Mouse (Mus musculus): ENCODE measurements around the gene Smim11. TPM values are rescaled to one million over a fixed set of nuclear protein-coding genes. Genes with fewer than 3 reads are reported as not detected.

Gene Smim11
- polyA plus RNA-seq, 1 experiment from 2014 or later, result 64.4 TPM

DNA sequence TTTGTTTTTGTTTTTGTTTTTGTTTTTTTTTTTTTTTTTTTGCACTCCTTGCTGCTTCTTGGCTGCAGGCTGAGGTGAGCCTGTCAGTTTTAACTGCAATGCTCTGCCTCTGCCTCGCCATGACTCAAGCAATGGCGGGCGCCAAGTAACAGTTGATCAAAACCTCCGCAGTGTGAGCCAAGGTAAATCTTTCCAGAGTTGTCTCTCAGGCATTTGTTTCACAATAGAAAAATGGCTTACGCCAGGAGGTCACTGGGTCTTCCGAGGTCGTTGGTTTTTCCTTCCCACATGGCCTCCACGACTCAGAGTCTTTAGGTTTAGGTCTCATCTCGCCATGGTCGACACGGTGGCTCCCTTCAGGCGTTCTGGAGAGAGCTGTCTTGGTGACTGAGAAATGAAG, 52.2 kb downstream of the Smim11 start:
- no peak overlapping the region for H3K27ac ChIP-seq (replicated peaks)
- H3K36me3 ChIP-seq, result no peaks in the 10 kb centered on the region
- H3K4me3 ChIP-seq (replicated peaks), result no peak overlapping the region
- no peaks in the 10 kb centered on the region for H3K9me3 ChIP-seq (replicated peaks)
- H3K27me3 ChIP-seq (replicated peaks), result no peaks in the 10 kb centered on the region
- no peak overlapping the region for H3K9ac ChIP-seq (replicated peaks)
- peaks cover 4% of the 10 kb centered on the region; the same call in 1 of the 2 replicates for H3K4me1 ChIP-seq
- 89% methylated on average over 12 of the region's 12 CpGs for WGBS
- H3K4me2 ChIP-seq, result no peak overlapping the region
- no peak for ATAC-seq (ENCODE audit: low FRiP score)

DNA sequence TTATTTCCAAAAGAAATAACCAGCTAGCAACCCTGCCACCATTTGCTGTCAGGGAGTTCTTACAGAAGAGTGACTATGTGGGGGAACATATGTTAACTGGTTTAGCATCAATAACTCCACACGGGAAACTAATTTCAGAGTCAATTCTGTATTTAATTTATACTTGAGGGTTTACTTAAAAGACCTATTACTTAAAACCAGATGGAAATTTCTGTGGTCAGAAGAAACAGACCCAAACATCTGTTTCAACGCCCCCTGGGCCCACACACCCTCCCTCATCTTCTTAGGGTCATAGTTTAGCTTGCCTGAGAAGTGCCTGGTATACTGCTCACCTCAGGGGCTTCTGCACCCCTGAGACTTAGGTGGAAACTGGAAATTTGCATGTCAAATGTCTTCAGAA, 52.8 kb downstream of the Smim11 start:
- H3K27ac ChIP-seq (replicated peaks), result no peak overlapping the region
- H3K4me2 ChIP-seq, result no peak overlapping the region
- H3K9ac ChIP-seq (replicated peaks), result no peak overlapping the region
- 72% methylated on average over 2 of the region's 2 CpGs for WGBS
- no peak for ATAC-seq (ENCODE audit: low FRiP score)
- no peaks in the 10 kb centered on the region for H3K36me3 ChIP-seq
- peaks cover 4% of the 10 kb centered on the region; the same call in 1 of the 2 replicates for H3K4me1 ChIP-seq
- no peak overlapping the region for H3K4me3 ChIP-seq (replicated peaks)
- H3K27me3 ChIP-seq (replicated peaks), result no peaks in the 10 kb centered on the region
- no peaks in the 10 kb centered on the region for H3K9me3 ChIP-seq (replicated peaks)

DNA sequence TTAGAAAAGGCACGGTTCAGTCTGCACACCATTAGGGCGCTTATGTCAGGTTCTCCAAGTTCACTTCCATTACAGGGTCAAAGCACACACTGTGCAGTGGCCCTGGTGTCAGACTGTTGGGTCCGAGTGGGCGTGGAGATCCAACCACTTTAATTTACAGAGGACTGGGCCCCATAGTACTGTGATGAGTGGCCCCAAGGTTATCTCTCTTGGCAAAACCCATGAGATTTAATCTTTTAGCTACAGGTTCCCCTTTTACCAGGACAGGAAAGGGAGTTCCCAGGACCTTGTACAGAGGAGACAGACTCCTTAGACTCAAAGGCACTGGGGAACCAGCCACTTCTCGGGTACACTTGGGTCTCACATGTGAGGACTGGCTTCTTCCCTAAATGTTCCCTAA, 54.3 kb downstream of the Smim11 start:
- H3K27me3 ChIP-seq (replicated peaks), result no peaks in the 10 kb centered on the region
- H3K27ac ChIP-seq (replicated peaks), result no peak overlapping the region
- WGBS, result 82% methylated on average over 5 of the region's 5 CpGs
- peaks cover 4% of the 10 kb centered on the region; the same call in 1 of the 2 replicates for H3K4me1 ChIP-seq
- H3K36me3 ChIP-seq, result no peaks in the 10 kb centered on the region
- no peaks in the 10 kb centered on the region for H3K9me3 ChIP-seq (replicated peaks)
- H3K4me2 ChIP-seq, result no peak overlapping the region
- H3K4me3 ChIP-seq (replicated peaks), result no peak overlapping the region
- no peak overlapping the region for H3K9ac ChIP-seq (replicated peaks)
- ATAC-seq (ENCODE audit: low FRiP score), result no peak

DNA sequence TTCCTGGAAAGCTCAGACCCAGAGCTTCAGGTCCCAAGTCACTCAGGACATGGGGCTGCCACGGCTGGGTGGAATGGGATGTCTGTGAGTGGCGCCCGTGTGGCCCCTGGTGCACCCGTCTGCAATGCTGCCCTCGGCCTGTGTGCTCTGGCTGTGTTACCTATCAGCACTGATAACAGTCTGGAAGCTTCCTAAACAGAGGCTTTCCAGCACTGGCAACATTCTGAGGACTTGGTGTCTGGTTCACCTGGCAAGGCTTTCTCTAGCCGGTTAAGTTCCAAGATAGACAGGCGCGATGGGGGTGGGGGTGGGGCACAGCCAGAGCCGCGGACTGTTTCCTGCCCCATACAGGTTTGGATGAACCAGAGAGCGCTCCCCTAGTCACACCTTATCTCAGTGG, 54.9 kb downstream of the Smim11 start:
- no peaks in the 10 kb centered on the region for H3K36me3 ChIP-seq
- H3K4me1 ChIP-seq, result peaks cover 4% of the 10 kb centered on the region; the same call in 1 of the 2 replicates
- no peak overlapping the region for H3K27ac ChIP-seq (replicated peaks)
- H3K4me2 ChIP-seq, result no peak overlapping the region
- no peak for ATAC-seq (ENCODE audit: low FRiP score)
- no peaks in the 10 kb centered on the region for H3K27me3 ChIP-seq (replicated peaks)
- no peak overlapping the region for H3K9ac ChIP-seq (replicated peaks)
- no peak overlapping the region for H3K4me3 ChIP-seq (replicated peaks)
- WGBS, result 86% methylated on average over 11 of the region's 11 CpGs
- H3K9me3 ChIP-seq (replicated peaks), result no peaks in the 10 kb centered on the region

DNA sequence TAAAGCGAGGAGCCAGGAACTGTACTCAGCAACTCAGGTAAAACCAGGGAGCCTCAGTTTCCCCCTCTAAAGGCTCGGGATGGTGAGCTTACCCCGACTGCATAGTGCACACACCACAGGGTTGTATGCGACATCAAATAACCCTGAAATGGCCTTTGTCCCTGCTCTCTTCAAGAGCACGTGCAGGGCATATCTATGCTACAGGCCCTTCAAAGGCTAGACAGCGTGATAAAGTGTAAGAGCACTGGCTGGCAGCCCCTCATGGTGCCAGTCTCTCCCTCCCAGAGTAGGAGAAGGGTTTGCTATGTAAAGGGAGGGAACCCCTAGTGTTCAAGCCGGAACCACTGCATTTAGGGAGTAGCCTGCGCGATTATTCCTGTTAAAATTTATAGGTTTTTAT, 55.9 kb downstream of the Smim11 start:
- Histone ChIP-seq H3K4me1 (peaks cover 4% of the 10 kb centered on the region; the same call in 1 of the 2 replicates), H3K4me2 (no peak overlapping the region), H3K27ac (replicated peaks) (no peak overlapping the region), H3K4me3 (replicated peaks) (no peak overlapping the region), H3K9ac (replicated peaks) (no peak overlapping the region), H3K9me3 (replicated peaks) (no peaks in the 10 kb centered on the region), H3K36me3 (no peaks in the 10 kb centered on the region), H3K27me3 (replicated peaks) (no peaks in the 10 kb centered on the region)
- 53% methylated on average over 9 of the region's 9 CpGs for WGBS
- ATAC-seq (ENCODE audit: low FRiP score), result 0 out of 2 replicates have a peak, but pooled peaks have one; percentile 45

DNA sequence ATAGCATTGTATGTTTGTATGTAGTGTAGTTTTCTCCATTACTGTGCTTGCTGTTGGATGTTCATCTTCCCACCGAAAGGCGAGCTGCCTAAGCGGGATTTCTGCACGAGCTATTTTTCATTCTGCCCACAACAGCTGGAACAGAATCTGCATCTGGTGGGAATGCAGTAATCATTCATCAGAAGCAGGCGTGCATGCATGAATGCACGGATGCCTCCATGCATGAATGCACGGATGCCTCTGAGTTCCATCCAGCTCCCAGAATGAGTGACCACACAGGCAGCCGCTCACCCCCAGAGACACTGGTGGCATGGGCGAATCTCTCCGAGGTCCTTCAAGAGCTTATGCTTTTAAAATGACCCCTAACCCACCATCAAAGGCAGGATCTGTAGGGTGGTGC, 56.5 kb downstream of the Smim11 start:
- H3K4me1 ChIP-seq, result peaks cover 4% of the 10 kb centered on the region; the same call in 1 of the 2 replicates
- no peaks in the 10 kb centered on the region for H3K36me3 ChIP-seq
- no peak for ATAC-seq (ENCODE audit: low FRiP score)
- WGBS, result 37% methylated on average over 10 of the region's 10 CpGs
- H3K9me3 ChIP-seq (replicated peaks), result no peaks in the 10 kb centered on the region
- H3K27ac ChIP-seq (replicated peaks), result no peak overlapping the region
- H3K9ac ChIP-seq (replicated peaks), result no peak overlapping the region
- H3K27me3 ChIP-seq (replicated peaks), result no peaks in the 10 kb centered on the region
- H3K4me2 ChIP-seq, result no peak overlapping the region
- H3K4me3 ChIP-seq (replicated peaks), result no peak overlapping the region

DNA sequence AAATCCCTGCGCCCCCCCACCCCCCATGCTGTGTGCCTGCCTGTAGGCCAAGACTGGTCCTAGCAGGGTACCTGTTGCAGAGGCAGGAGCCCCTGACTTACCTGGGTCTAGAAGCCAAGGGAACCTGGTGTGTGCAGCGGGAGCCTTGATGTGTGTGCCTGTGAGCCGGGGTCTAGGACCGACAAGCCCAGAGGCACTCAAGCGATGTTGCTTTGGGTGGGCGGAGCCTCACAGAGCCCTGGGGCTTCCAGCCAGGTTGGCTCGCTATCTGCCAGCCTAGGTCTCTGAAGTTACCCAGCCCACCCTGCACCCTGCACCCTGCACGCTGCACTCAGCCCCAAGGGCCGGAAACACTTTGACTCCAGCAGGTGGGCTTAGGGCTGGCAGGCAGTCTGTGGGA, 57.6 kb downstream of the Smim11 start:
- Histone ChIP-seq H3K9me3 (replicated peaks) (no peaks in the 10 kb centered on the region), H3K27me3 (replicated peaks) (no peaks in the 10 kb centered on the region), H3K9ac (replicated peaks) (no peak overlapping the region), H3K36me3 (no peaks in the 10 kb centered on the region), H3K4me1 (peaks cover 4% of the 10 kb centered on the region; the same call in 1 of the 2 replicates), H3K4me2 (no peak overlapping the region), H3K4me3 (replicated peaks) (no peak overlapping the region), H3K27ac (replicated peaks) (no peak overlapping the region)
- no peak for ATAC-seq (ENCODE audit: low FRiP score)
- 28% methylated on average over 9 of the region's 9 CpGs for WGBS

DNA sequence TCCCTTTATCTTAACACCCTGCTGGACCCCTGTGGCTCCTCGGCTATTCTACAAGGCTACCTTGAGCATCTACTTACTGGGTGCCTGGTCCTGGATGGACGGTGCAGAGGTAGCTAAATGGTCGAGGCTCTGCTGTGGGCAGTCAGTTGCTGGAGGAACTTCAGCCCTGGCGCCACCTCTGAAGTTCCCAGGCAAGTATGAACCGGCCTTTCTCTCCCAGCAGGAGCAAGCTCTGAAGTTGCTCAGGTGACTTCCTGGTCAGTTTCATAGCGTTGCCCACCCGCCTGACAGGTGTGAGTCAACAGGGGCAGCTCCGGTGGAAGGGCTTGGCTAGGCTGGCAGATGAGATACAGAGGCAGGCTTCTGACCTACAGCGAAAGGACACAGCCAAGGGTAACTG, 58.1 kb downstream of the Smim11 start, which contains the start of gene Kcne1:
Gene Kcne1 (minus strand): TSS at position 240 of the 400 bp plus-strand sequence.
- H3K27me3 ChIP-seq (replicated peaks), result no peaks in the 10 kb centered on the region
- H3K9ac ChIP-seq (replicated peaks), result no peak within 1 kb of the TSS
- ATAC-seq (ENCODE audit: low FRiP score), result no peak
- 62% methylated on average over 9 of the region's 9 CpGs for WGBS
- H3K4me3 ChIP-seq (replicated peaks), result no peak within 1 kb of the TSS
- no peaks in the 10 kb centered on the region for H3K36me3 ChIP-seq
- no peak within 1 kb of the TSS for H3K4me2 ChIP-seq
- peaks cover 4% of the 10 kb centered on the region; the same call in 1 of the 2 replicates for H3K4me1 ChIP-seq
- no peaks in the 10 kb centered on the region for H3K9me3 ChIP-seq (replicated peaks)
- H3K27ac ChIP-seq (replicated peaks), result no peak within 1 kb of the TSS

DNA sequence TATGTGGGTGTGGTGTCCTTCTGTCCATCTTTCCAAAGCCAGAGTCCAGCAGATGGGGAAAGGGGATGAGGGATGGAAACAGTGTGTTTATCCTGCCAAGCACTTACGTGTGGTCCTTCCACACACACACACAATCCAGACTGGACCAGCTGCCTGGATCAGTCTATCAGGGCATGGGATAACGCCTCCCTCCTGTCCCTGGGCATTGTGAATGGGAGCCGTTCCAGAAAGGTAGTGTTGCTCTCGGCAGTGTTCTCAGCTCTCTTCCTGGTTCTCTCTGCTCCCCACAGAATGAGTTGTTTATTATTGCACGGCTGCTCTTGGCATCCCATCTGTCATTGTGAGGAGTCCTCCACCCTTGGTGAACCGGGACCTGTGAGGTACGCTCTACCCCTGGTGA, 59.6 kb downstream of the Smim11 start:
- Histone ChIP-seq H3K4me3 (replicated peaks) (no peak overlapping the region), H3K27me3 (replicated peaks) (no peaks in the 10 kb centered on the region), H3K36me3 (no peaks in the 10 kb centered on the region), H3K9ac (replicated peaks) (no peak overlapping the region), H3K4me2 (no peak overlapping the region), H3K4me1 (peaks cover 4% of the 10 kb centered on the region; the same call in 1 of the 2 replicates), H3K27ac (replicated peaks) (no peak overlapping the region), H3K9me3 (replicated peaks) (no peaks in the 10 kb centered on the region)
- ATAC-seq (ENCODE audit: low FRiP score), result no peak
- WGBS, result 80% methylated on average over 7 of the region's 7 CpGs

Other genes starting within 250 kb of the Smim11 start
- 169 and 180 TPM in 2 replicates for gene Mrps6, start 243.0 kb upstream of the Smim11 start, polyA plus RNA-seq (2015; fragmentation: Nextera tagmentation; extraction: Ambion mirVana)
- 0.55 and 0.60 TPM in 2 replicates for gene Gm49711, start 243.0 kb upstream of the Smim11 start, polyA plus RNA-seq (2015; fragmentation: Nextera tagmentation; extraction: Ambion mirVana)
- 12.7 and 15.6 TPM in 2 replicates for gene Slc5a3, start 243.0 kb upstream of the Smim11 start, polyA plus RNA-seq (2015; fragmentation: Nextera tagmentation; extraction: Ambion mirVana)
- 0.14 and 0.29 TPM in 2 replicates for gene Kcne2, start 8.9 kb upstream of the Smim11 start, polyA plus RNA-seq (2015; fragmentation: Nextera tagmentation; extraction: Ambion mirVana)
- gene Fam243, start 20.2 kb downstream of the Smim11 start, polyA plus RNA-seq (2015; fragmentation: Nextera tagmentation; extraction: Ambion mirVana), result not detected in 2 replicates
- gene Kcne1, start 58.2 kb downstream of the Smim11 start, polyA plus RNA-seq (2015; fragmentation: Nextera tagmentation; extraction: Ambion mirVana), result 0.05 and 0.09 TPM in 2 replicates
- 67.1 and 79.4 TPM in 2 replicates for gene Rcan1, start 169.6 kb downstream of the Smim11 start, polyA plus RNA-seq (2015; fragmentation: Nextera tagmentation; extraction: Ambion mirVana)
- 0.50 and 3.5 TPM in 2 replicates for gene Clic6, start 184.4 kb downstream of the Smim11 start, polyA plus RNA-seq (2015; fragmentation: Nextera tagmentation; extraction: Ambion mirVana)